ENCODE assay signal across 17 mouse cellular contexts in genomic region chr13:119722447-119722846, GRCm38 (mm10).
"Had no signal": no experiment of that assay in that cellular context is flagged by ENCODE, and none has a peak within 500 bp of the region (broad histone marks: within the 10 kb centered on the region; RNA-seq: fewer than 3 reads in every experiment).

No protein-coding gene starts in this region.

- H3K9me3 ChIP-seq: limb, embryonic 13.5 days; liver, embryonic 13.5 days; stomach, embryonic 15.5 days had no signal

- H3K4me3 ChIP-seq: left cerebral cortex, adult 2 months; limb, embryonic 13.5 days; liver, embryonic 13.5 days; stomach, embryonic 15.5 days had no signal

- H3K9ac ChIP-seq: limb, embryonic 13.5 days; liver, embryonic 13.5 days; stomach, embryonic 15.5 days had no signal

- DNase-seq: kidney, adult 18-20 months; kidney, postnatal 25 days; layer of hippocampus, postnatal 36 days; left cerebral cortex, postnatal 4 days; liver, embryonic 13.5 days; lung, adult 2 months; lung, postnatal 14 days; lung, postnatal 4 days; midbrain, embryonic 14.5 days; right cerebral cortex, postnatal 4 days; thymus, adult 18-20 months; thymus, postnatal 36 days had no signal

- H3K27ac ChIP-seq: kidney, postnatal 0 days; left cerebral cortex, adult 2 months; limb, embryonic 13.5 days; liver, embryonic 13.5 days; stomach, embryonic 15.5 days had no signal

- H3K4me2 ChIP-seq: limb, embryonic 13.5 days; liver, embryonic 13.5 days; midbrain, embryonic 11.5 days; stomach, embryonic 15.5 days had no signal

- H3K4me1 ChIP-seq: limb, embryonic 13.5 days; liver, embryonic 13.5 days; stomach, embryonic 15.5 days had no signal

- H3K27me3 ChIP-seq: limb, embryonic 13.5 days; liver, embryonic 13.5 days; stomach, embryonic 15.5 days had no signal

- H3K36me3 ChIP-seq: limb, embryonic 13.5 days; liver, embryonic 13.5 days; stomach, embryonic 15.5 days had no signal
